Mouse (Mus musculus) heart, postnatal 0 days (tissue): ENCODE measurements around the gene Tax1bp1.

Experiments used
- CTCF ChIP-seq: IDR thresholded peaks from 2 replicates; pipeline ENCODE4 v1.5.1; 2016; ENCODE audit warnings: antibody characterized with exemption, control low read depth, low read depth
- EP300 ChIP-seq: IDR thresholded peaks from 2 replicates; pipeline ENCODE4 v1.6.1; 2016; ENCODE audit warnings: antibody characterized with exemption, low read depth

DNA sequence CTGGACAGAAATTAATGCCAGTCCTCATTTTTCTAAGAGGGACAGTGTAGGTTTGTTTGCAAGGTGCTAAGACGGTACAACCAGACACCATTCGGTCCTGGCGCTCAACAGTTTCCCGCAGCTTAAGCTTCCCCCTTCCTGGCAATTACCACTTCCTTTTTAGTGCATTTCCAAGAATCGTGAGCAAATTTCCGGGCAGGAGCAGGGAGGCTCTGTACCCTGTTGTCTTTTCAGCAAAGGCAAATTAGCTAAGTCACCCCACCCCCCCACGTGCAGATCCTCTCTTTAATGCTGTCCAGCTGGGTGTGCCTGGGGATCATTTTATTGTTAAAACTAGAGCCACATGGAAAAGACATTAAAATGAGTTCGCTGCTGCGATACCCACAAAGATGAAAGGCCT lies 88.7 kb downstream of the Tax1bp1 start:
- TF ChIP-seq CTCF (no peak), EP300 (peak; percentile 57)
